Mouse (Mus musculus) mouse trophoblast stem cell (cell line): Measurements from ENCODE around the gene Camsap3.

Source experiments
- in situ Hi-C, 2 experiments: fragments of 300-500 bp; cut with MseI, MboI; formaldehyde crosslinking; loops; 2 replicates in 1 of 2; 3 replicates in 1 of 2; pipeline ENCODE4 v1.15.1; 2025

Gene Camsap3

GRCm38 (mm10) chr8:3600401-3600800 lies 13.3 kb downstream of the Camsap3 start:
- in situ Hi-C loops = no loop called here

GRCm38 (mm10) chr8:3603439-3603838 lies 16.3 kb downstream of the Camsap3 start:
- in situ Hi-C loops = no loop called here

- in situ Hi-C loops = no loop called here
Observed at GRCm38 (mm10) chr8:3606593-3606992, 19.5 kb downstream of the Camsap3 start.

- in situ Hi-C loops = no loop called here
Observed at GRCm38 (mm10) chr8:3607822-3608221, 20.7 kb downstream of the Camsap3 start.

GRCm38 (mm10) chr8:3609046-3609815 lies 22.1 kb downstream of the Camsap3 start:
- in situ Hi-C loops = no loop called here

- in situ Hi-C loops = no loop called here
Observed at GRCm38 (mm10) chr8:3609816-3610150, 22.7 kb downstream of the Camsap3 start.

- in situ Hi-C loops = no loop called here
Observed at GRCm38 (mm10) chr8:3621199-3621970, 34.3 kb downstream of the Camsap3 start, which contains the start of the genes Xab2 and Pet100. Gene Xab2 (minus strand): TSS chr8:3621316. Gene Pet100 (plus strand): TSS chr8:3621548.

GRCm38 (mm10) chr8:3622119-3622518 lies 35.0 kb downstream of the Camsap3 start:
- in situ Hi-C loops = no loop called here

GRCm38 (mm10) chr8:3625445-3625844 lies 38.4 kb downstream of the Camsap3 start, which contains the start of gene Pcp2:
Gene Pcp2 (minus strand): TSS chr8:3625545.
- in situ Hi-C loops = no loop called here

GRCm38 (mm10) chr8:3626971-3627370 lies 39.9 kb downstream of the Camsap3 start:
- in situ Hi-C loops = no loop called here

- in situ Hi-C loops = no loop called here
Observed at GRCm38 (mm10) chr8:3628014-3628413, 40.9 kb downstream of the Camsap3 start.

- in situ Hi-C loops = loop anchor here in 1 of 2 experiments (5.0 kb wide), 1 partner anchor 41 kb away; the partner anchor contains the start of gene Fcor
Observed at GRCm38 (mm10) chr8:3630647-3631477, 43.8 kb downstream of the Camsap3 start, which contains the start of gene Stxbp2. Gene Stxbp2 (plus strand): TSS chr8:3630955.

- in situ Hi-C loops = loop anchor here in 1 of 2 experiments (5.0 kb wide), 1 partner anchor 41 kb away; the partner anchor contains the start of gene Fcor
Observed at GRCm38 (mm10) chr8:3631478-3631875, 44.4 kb downstream of the Camsap3 start.

GRCm38 (mm10) chr8:3645804-3646203 lies 58.7 kb downstream of the Camsap3 start:
- in situ Hi-C loops = no loop called here

- in situ Hi-C loops = no loop called here
Observed at GRCm38 (mm10) chr8:3646824-3647531, 59.9 kb downstream of the Camsap3 start.

GRCm38 (mm10) chr8:3647561-3647960 lies 60.5 kb downstream of the Camsap3 start:
- in situ Hi-C loops = no loop called here

GRCm38 (mm10) chr8:3648268-3648667 lies 61.2 kb downstream of the Camsap3 start:
- in situ Hi-C loops = no loop called here

- in situ Hi-C loops = no loop called here
Observed at GRCm38 (mm10) chr8:3648990-3649389, 61.9 kb downstream of the Camsap3 start.

GRCm38 (mm10) chr8:3652845-3653244 lies 65.8 kb downstream of the Camsap3 start:
- in situ Hi-C loops = no loop called here

GRCm38 (mm10) chr8:3654726-3655508 lies 67.8 kb downstream of the Camsap3 start:
- in situ Hi-C loops = no loop called here
